In the genomic region with DNA sequence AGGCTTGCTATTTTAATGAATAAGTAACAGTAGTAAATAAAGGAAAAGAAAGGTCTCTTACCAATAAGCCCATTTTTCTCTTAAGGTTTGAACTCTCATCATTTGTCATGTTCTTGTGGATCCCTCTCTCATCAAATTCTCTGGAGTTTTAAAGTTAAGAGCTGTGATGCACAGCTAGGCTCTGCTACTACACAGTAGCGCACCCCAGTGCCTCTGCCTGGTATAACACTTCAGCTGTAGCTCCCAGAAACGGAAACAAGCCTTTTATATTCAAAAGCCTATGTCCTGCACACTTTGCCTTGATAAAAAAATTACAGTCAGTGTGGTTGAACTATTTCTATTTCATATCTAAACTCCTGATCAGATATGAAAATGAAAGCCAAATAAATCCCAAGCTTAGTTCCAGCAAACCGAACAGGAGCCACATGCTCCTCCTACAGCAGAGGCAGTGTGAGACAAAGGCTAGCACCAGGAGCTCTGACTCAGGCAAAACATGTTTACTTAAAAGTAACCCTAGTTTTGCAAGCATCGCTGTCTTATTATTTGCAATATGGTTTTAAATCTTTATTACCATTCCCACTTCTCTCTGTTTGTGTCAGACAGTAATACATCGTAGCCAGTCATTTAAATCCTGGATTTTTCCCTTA, we compare ENCODE assay signal across 10 mouse cellular contexts.
DNase-seq lines count a peak whose midpoint lies in the region; ATAC-seq and TF ChIP-seq lines count a peak whose summit lies in the region.
"Had no signal": no experiment of that assay in that cellular context is flagged by ENCODE, and none has a peak within 500 bp of the region (broad histone marks: within the 10 kb centered on the region; RNA-seq: fewer than 3 reads in every experiment).

No protein-coding gene starts in this region.

- no peak for TF ChIP-seq EP300 in CH12.LX (IDR thresholded peaks at IDR 0.05; ENCODE audit: low read length)

- TF ChIP-seq POLR2A in CH12.LX (IDR thresholded peaks at IDR 0.05; ENCODE audit: low read depth, low read length), result no peak
- TF ChIP-seq POLR2A in cortical plate, adult 2 months (IDR thresholded peaks at IDR 0.05; ENCODE audit: extremely low read depth, insufficient read depth, low read length), result no peak

- H3K4me2 ChIP-seq in CH12.LX (ENCODE audit: insufficient read depth, low read depth, poor library complexity, severe bottlenecking), result no peak overlapping the region
- no peak overlapping the region for H3K4me2 ChIP-seq in midbrain, postnatal 0 days (ENCODE audit: low read depth, low read length, poor library complexity, severe bottlenecking)
- H3K4me2 ChIP-seq: embryonic facial prominence, embryonic 13.5 days; limb, embryonic 15.5 days had no signal

- peak; percentile 4 for DNase-seq in 3T3-L1 (ENCODE audit: low read depth, low spot score)
- DNase-seq in CH12.LX (ENCODE audit: extremely low read depth), result peak; percentile 26
- peak; percentile 6 for DNase-seq in gastrocnemius, postnatal 25 days
- peak; percentile 44 to 54 for DNase-seq in layer of hippocampus, postnatal 36 days
- DNase-seq in midbrain, postnatal 0 days (ENCODE audit: low spot score), result peak; percentile 80

- peak; percentile 16 to 55; a peak in 2 of 4 replicates for TF ChIP-seq CTCF in CH12.LX (conservative IDR thresholded peaks at IDR 0.05 in 1 of 2, IDR thresholded peaks at IDR 0.05 in 1 of 2; ENCODE audit: low read depth in 2 of 2, low read length in 2 of 2)
- TF ChIP-seq CTCF in cortical plate, adult 2 months (IDR thresholded peaks at IDR 0.05; ENCODE audit: extremely low read depth, insufficient read depth, low read length), result peak; percentile 56
- TF ChIP-seq CTCF in midbrain, postnatal 0 days (IDR thresholded peaks at IDR 0.05), result peak; percentile 79

- H3K27me3 ChIP-seq in CH12.LX (replicated peaks), result no peaks in the 10 kb centered on the region
- no peaks in the 10 kb centered on the region for H3K27me3 ChIP-seq in midbrain, postnatal 0 days (ENCODE audit: insufficient read depth, low read length)
- H3K27me3 ChIP-seq: embryonic facial prominence, embryonic 13.5 days; limb, embryonic 15.5 days had no signal

- no peaks in the 10 kb centered on the region for H3K4me1 ChIP-seq in CH12.LX (ENCODE audit: control insufficient read depth in 1 of 2, insufficient read depth in 2 of 2)
- no peaks in the 10 kb centered on the region for H3K4me1 ChIP-seq in cortical plate, adult 2 months (ENCODE audit: control insufficient read depth, insufficient read depth, low read length)
- H3K4me1 ChIP-seq in midbrain, postnatal 0 days (ENCODE audit: insufficient read depth, low read length), result no peaks in the 10 kb centered on the region
- H3K4me1 ChIP-seq: embryonic facial prominence, embryonic 13.5 days; limb, embryonic 15.5 days had no signal

- TF ChIP-seq RAD21 in CH12.LX (IDR thresholded peaks at IDR 0.05; ENCODE audit: low read depth, low read length), result peak; percentile 46

- H3K79me2 ChIP-seq in CH12.LX (replicated peaks; ENCODE audit: control insufficient read depth, extremely low read depth, insufficient read depth, poor library complexity, severe bottlenecking), result no peaks in the 10 kb centered on the region

- no peak overlapping the region for H3K27ac ChIP-seq in CH12.LX (ENCODE audit: insufficient read depth, low read depth)
- no peak overlapping the region for H3K27ac ChIP-seq in cortical plate, adult 2 months (ENCODE audit: insufficient read depth, low read length)
- no peak overlapping the region; the same call in 1 of the 2 replicates for H3K27ac ChIP-seq in midbrain, postnatal 0 days (ENCODE audit: low read depth, low read length)
- H3K27ac ChIP-seq: embryonic facial prominence, embryonic 13.5 days; limb, embryonic 15.5 days had no signal

- 19% methylated on average over 5 of the region's 5 CpGs for WGBS in midbrain, postnatal 0 days

- H3K9me3 ChIP-seq in CH12.LX (replicated peaks; ENCODE audit: low read length), result no peaks in the 10 kb centered on the region
- no peaks in the 10 kb centered on the region for H3K9me3 ChIP-seq in midbrain, postnatal 0 days (ENCODE audit: low read length)
- H3K9me3 ChIP-seq: embryonic facial prominence, embryonic 13.5 days; limb, embryonic 15.5 days had no signal

- in situ Hi-C loops in CH12.LX (cut with MboI; ENCODE audit: low pct_ligation_motif_present, low pct_unique_long_range_greater_than_20kb, low sequenced_read_pairs), result no loop called here

- no peak overlapping the region for H3K4me3 ChIP-seq in CH12.LX (replicated peaks in 1 of 3; ENCODE audit: low read depth in 2 of 3, low read length in 2 of 3, poor library complexity in 1 of 3)
- H3K4me3 ChIP-seq in cortical plate, adult 2 months (ENCODE audit: insufficient read depth, low read length), result no peak overlapping the region
- peak overlapping the region; percentile 21; the same call in 1 of the 2 replicates for H3K4me3 ChIP-seq in midbrain, postnatal 0 days (ENCODE audit: low read depth, low read length)
- H3K4me3 ChIP-seq: embryonic facial prominence, embryonic 13.5 days; limb, embryonic 15.5 days had no signal

- no peak overlapping the region for H3K9ac ChIP-seq in CH12.LX (ENCODE audit: insufficient read depth, low read depth)
- no peak overlapping the region for H3K9ac ChIP-seq in midbrain, postnatal 0 days (replicated peaks; ENCODE audit: low read length, poor library complexity, severe bottlenecking)
- H3K9ac ChIP-seq: embryonic facial prominence, embryonic 13.5 days; limb, embryonic 15.5 days had no signal

- peak; percentile 78 for ATAC-seq in midbrain, postnatal 0 days (ENCODE audit: low FRiP score)
- no peak for ATAC-seq in inflammation-experienced regulatory T-cells, adult 6 months
- no peak for ATAC-seq in megakaryocyte, adult 5-6 weeks (ENCODE audit: poor library complexity, severe bottlenecking)

- no peaks in the 10 kb centered on the region for H3K36me3 ChIP-seq in CH12.LX (replicated peaks in 1 of 2; ENCODE audit: control insufficient read depth in 1 of 2, insufficient read depth in 1 of 2, low read length in 1 of 2)
- H3K36me3 ChIP-seq in midbrain, postnatal 0 days (ENCODE audit: insufficient read depth, low read length), result no peaks in the 10 kb centered on the region
- H3K36me3 ChIP-seq: embryonic facial prominence, embryonic 13.5 days; limb, embryonic 15.5 days had no signal

- dilution Hi-C loops in CH12.LX (cut with MboI; ENCODE audit: extremely low pct_ligation_motif_present, extremely low pct_unique_long_range_greater_than_20kb, low sequenced_read_pairs), result no loop called here

TF ChIP-seq in CH12.LX, 34 proteins besides CTCF, POLR2A, EP300 and RAD21:
- peak; percentile 31 for TF ChIP-seq SMC3 (IDR thresholded peaks at IDR 0.05; ENCODE audit: low read depth, low read length)
- TF ChIP-seq ELF1 (IDR thresholded peaks at IDR 0.05; ENCODE audit: low read depth, low read length), result no peak
TF ChIP-seq in CH12.LX: peak in this region for 1.

Comparison
In these comparisons a context has a peak if more than half of its experiments do, and no peak if none do; other contexts are left out.
1. DNase-seq: peak in every context shown above with its lines; median percentile 80 in midbrain, postnatal 0 days; 49 in layer of hippocampus, postnatal 36 days; 26 in CH12.LX; 6 in gastrocnemius, postnatal 25 days; 4 in 3T3-L1.